Mouse (Mus musculus) lung, postnatal 0 days (tissue): ENCODE measurements around the gene Mvb12a.

ENCODE experiments used
- CTCF ChIP-seq: IDR thresholded peaks from 2 replicates; pipeline ENCODE4 v1.5.1; 2016; ENCODE audit warnings: antibody characterized with exemption, mild to moderate bottlenecking
- EP300 ChIP-seq: IDR thresholded peaks from 2 replicates; pipeline ENCODE4 v1.6.1; 2016; ENCODE audit warnings: antibody characterized with exemption, mild to moderate bottlenecking, control low read depth

DNA sequence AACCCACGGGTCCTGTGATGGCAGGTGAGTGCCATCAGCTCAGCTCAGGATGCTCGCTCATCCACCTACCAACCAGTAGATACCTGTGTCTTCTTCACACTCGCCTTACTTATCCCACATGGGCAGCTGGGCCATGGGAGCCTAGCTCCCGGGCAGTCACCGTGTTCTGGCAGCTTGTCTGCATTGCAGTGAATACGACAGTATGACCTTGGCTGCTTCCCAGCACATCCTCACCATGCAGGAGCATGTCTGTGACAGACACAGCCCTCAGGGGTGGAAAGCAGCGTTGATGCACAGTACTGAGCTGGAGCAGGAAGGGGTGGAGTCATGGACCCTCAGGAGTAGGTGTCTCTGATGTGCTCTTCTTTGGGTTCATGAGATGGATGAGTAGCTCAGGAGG lies 31.7 kb downstream of the Mvb12a start:
- TF ChIP-seq CTCF (no peak), EP300 (no peak)
